ENCODE assay signal across 9 mouse cellular contexts in the genomic region with DNA sequence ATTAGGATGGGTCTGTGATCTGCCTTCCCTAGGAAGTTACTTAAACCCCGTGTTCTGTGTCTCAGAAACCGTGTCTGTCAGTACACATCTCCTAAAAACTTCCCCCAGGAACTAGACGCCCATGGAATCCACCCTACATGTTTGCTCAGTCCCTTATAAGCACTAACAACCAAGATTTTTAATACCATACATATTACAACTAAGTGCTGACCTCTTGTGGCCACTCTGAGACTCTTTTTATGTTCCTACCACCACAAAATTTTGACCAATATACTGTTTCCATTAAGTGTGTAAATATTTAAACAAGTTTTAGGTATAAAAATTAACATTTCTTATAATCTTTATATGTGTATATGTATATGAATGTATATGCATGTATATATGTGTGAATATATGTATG.
A peak's percentile ranks its signal among the peaks of the same experiment; 100 is the strongest.
DNase-seq lines count a peak whose midpoint lies in the region; ATAC-seq lines count a peak whose summit lies in the region.
"Had no signal": no experiment of that assay in that cellular context is flagged by ENCODE, and none has a peak within 500 bp of the region (broad histone marks: within the 10 kb centered on the region; RNA-seq: fewer than 3 reads in every experiment).

No protein-coding gene starts in this region.

- no peaks in the 10 kb centered on the region for H3K27me3 ChIP-seq in hindbrain, embryonic 14.5 days (ENCODE audit: control insufficient read depth, insufficient read depth, low read length)
- no peaks in the 10 kb centered on the region for H3K27me3 ChIP-seq in hindbrain, embryonic 13.5 days
- H3K27me3 ChIP-seq in midbrain, embryonic 14.5 days (ENCODE audit: control insufficient read depth, insufficient read depth, low read length): no peaks in the 10 kb centered on the region
- peaks cover 4% of the 10 kb centered on the region; the same call in 1 of the 2 replicates for H3K27me3 ChIP-seq in midbrain, embryonic 13.5 days
- H3K27me3 ChIP-seq: lung, embryonic 15.5 days had no signal

- H3K36me3 ChIP-seq in hindbrain, embryonic 14.5 days (replicated peaks; ENCODE audit: control insufficient read depth, insufficient read depth): no peaks in the 10 kb centered on the region
- H3K36me3 ChIP-seq in hindbrain, embryonic 13.5 days: no peaks in the 10 kb centered on the region
- no peaks in the 10 kb centered on the region for H3K36me3 ChIP-seq in midbrain, embryonic 14.5 days (ENCODE audit: control insufficient read depth, insufficient read depth, low read length)
- no peaks in the 10 kb centered on the region for H3K36me3 ChIP-seq in midbrain, embryonic 13.5 days
- H3K36me3 ChIP-seq: lung, embryonic 15.5 days had no signal

- WGBS in hindbrain, embryonic 14.5 days: 15% methylated on average over 3 of the region's 3 CpGs
- 14% methylated on average over 3 of the region's 3 CpGs for WGBS in hindbrain, embryonic 13.5 days
- 9% methylated on average over 3 of the region's 3 CpGs for WGBS in midbrain, embryonic 14.5 days
- WGBS in midbrain, embryonic 13.5 days: 6% methylated on average over 3 of the region's 3 CpGs

- H3K27ac ChIP-seq in hindbrain, embryonic 14.5 days: no peak overlapping the region
- H3K27ac ChIP-seq in hindbrain, embryonic 13.5 days: no peak overlapping the region
- no peak overlapping the region for H3K27ac ChIP-seq in midbrain, embryonic 14.5 days (replicated peaks; ENCODE audit: low read depth, low read length)
- H3K27ac ChIP-seq in midbrain, embryonic 13.5 days: no peak overlapping the region
- H3K27ac ChIP-seq: lung, embryonic 15.5 days had no signal

- H3K4me2 ChIP-seq in hindbrain, embryonic 14.5 days (replicated peaks): no peak overlapping the region
- H3K4me2 ChIP-seq in hindbrain, embryonic 13.5 days: no peak overlapping the region
- no peak overlapping the region for H3K4me2 ChIP-seq in midbrain, embryonic 14.5 days (ENCODE audit: low read length)
- no peak overlapping the region for H3K4me2 ChIP-seq in midbrain, embryonic 13.5 days (replicated peaks)
- H3K4me2 ChIP-seq: lung, embryonic 15.5 days had no signal

- ATAC-seq in hindbrain, embryonic 14.5 days (ENCODE audit: low FRiP score): no peak; the same call in 1 of the 2 replicates
- no peak for ATAC-seq in hindbrain, embryonic 13.5 days (ENCODE audit: low FRiP score)
- ATAC-seq in midbrain, embryonic 14.5 days (ENCODE audit: low FRiP score, low TSS enrichment): no peak
- ATAC-seq in midbrain, embryonic 13.5 days: no peak

- H3K9ac ChIP-seq in hindbrain, embryonic 14.5 days: no peak overlapping the region
- no peak overlapping the region for H3K9ac ChIP-seq in hindbrain, embryonic 13.5 days
- H3K9ac ChIP-seq in midbrain, embryonic 14.5 days (replicated peaks; ENCODE audit: low read length): no peak overlapping the region
- no peak overlapping the region for H3K9ac ChIP-seq in midbrain, embryonic 13.5 days (replicated peaks)
- H3K9ac ChIP-seq: lung, embryonic 15.5 days had no signal

- no peaks in the 10 kb centered on the region for H3K9me3 ChIP-seq in hindbrain, embryonic 14.5 days (ENCODE audit: control insufficient read depth, low read length)
- H3K9me3 ChIP-seq in hindbrain, embryonic 13.5 days: no peaks in the 10 kb centered on the region
- peaks cover 3% of the 10 kb centered on the region; the same call in 1 of the 2 replicates for H3K9me3 ChIP-seq in midbrain, embryonic 14.5 days (ENCODE audit: control insufficient read depth, low read length)
- H3K9me3 ChIP-seq in midbrain, embryonic 13.5 days: no peaks in the 10 kb centered on the region
- H3K9me3 ChIP-seq: lung, embryonic 15.5 days had no signal

- no peak overlapping the region for H3K4me3 ChIP-seq in hindbrain, embryonic 14.5 days (replicated peaks; ENCODE audit: low read length)
- no peak overlapping the region for H3K4me3 ChIP-seq in hindbrain, embryonic 13.5 days
- H3K4me3 ChIP-seq in midbrain, embryonic 14.5 days (replicated peaks; ENCODE audit: low read depth, low read length): no peak overlapping the region
- H3K4me3 ChIP-seq in midbrain, embryonic 13.5 days (replicated peaks): no peak overlapping the region
- H3K4me3 ChIP-seq: lung, embryonic 15.5 days had no signal

- H3K4me1 ChIP-seq in hindbrain, embryonic 14.5 days (replicated peaks; ENCODE audit: control insufficient read depth, insufficient read depth, low read length): no peaks in the 10 kb centered on the region
- H3K4me1 ChIP-seq in hindbrain, embryonic 13.5 days (replicated peaks): 0 out of 2 replicates have a peak, but pooled peaks cover 4% of the 10 kb centered on the region
- H3K4me1 ChIP-seq in midbrain, embryonic 14.5 days (ENCODE audit: control insufficient read depth, insufficient read depth, low read length): no peaks in the 10 kb centered on the region
- peaks cover 3% of the 10 kb centered on the region; the same call in 1 of the 2 replicates for H3K4me1 ChIP-seq in midbrain, embryonic 13.5 days (replicated peaks)

- DNase-seq in hindbrain, embryonic 14.5 days (ENCODE audit: low spot score): peak; percentile 72
- DNase-seq in midbrain, embryonic 14.5 days: peak; percentile 78
- DNase-seq in embryo, embryonic 10.5 days (ENCODE audit: low spot score): peak; percentile 67
- peak; percentile 75 for DNase-seq in retina, embryonic 14.5 days (ENCODE audit: low spot score)
- no peak for DNase-seq in left cerebral cortex, postnatal 10 days (ENCODE audit: extremely low spot score in 1 of 2, low spot score in 2 of 2)
- DNase-seq: cerebellum, postnatal 36 days had no signal

- intact Hi-C loops in left cerebral cortex, postnatal 10 days (cut with DNase I): loop anchor here (2.0 kb wide), 1 partner anchor 320 kb away; no protein-coding TSS in a partner anchor

Comparison
In these comparisons a context has a peak if more than half of its experiments do, and no peak if none do; other contexts are left out.
1. DNase-seq: peak in hindbrain, embryonic 14.5 days (single experiment), midbrain, embryonic 14.5 days (single experiment), embryo, embryonic 10.5 days (single experiment) and retina, embryonic 14.5 days (single experiment); none in left cerebral cortex, postnatal 10 days (0 of 2).